Mouse (Mus musculus) forebrain, postnatal 0 days (tissue): Measurements from ENCODE around the gene Slc16a5. TPM values are rescaled to one million over a fixed set of nuclear protein-coding genes. Genes with fewer than 3 reads are reported as not detected.

Source experiments
- ATAC-seq: fragments of 200-750 bp; cut with Nextera tagmentation; 2 replicates; pipeline ENCODE4 v1.8.0; 2017; ENCODE audit warnings: mild to moderate bottlenecking, moderate library complexity
- DNase-seq: peaks from one replicate; pipeline ENCODE4 v3.0.0-alpha.2; 2015
- H3K27ac ChIP-seq: fragments of 300-500 bp; sonication (generic); 2 replicates; pipeline ENCODE4 v1.5.1; 2014; ENCODE audit warnings: low read depth, mild to moderate bottlenecking, antibody characterized with exemption, low read length, moderate library complexity, mixed read lengths
- H3K27me3 ChIP-seq: fragments of 300-500 bp; sonication (generic); 2 replicates; pipeline ENCODE4 v1.6.1; 2014; ENCODE audit warnings: mild to moderate bottlenecking, low read length, mixed read lengths; ENCODE audit not compliant: insufficient read depth
- H3K36me3 ChIP-seq: fragments of 300-500 bp; sonication (generic); 2 replicates; pipeline ENCODE4 v1.6.1; 2014; ENCODE audit warnings: mild to moderate bottlenecking, moderate library complexity; ENCODE audit not compliant: insufficient read depth
- H3K4me1 ChIP-seq: fragments of 300-500 bp; sonication (generic); 2 replicates; pipeline ENCODE4 v1.6.1; 2014; ENCODE audit warnings: antibody characterized with exemption; ENCODE audit not compliant: insufficient read depth
- H3K4me2 ChIP-seq: fragments of 300-500 bp; sonication (generic); 2 replicates; pipeline ENCODE4 v1.6.1; 2014; ENCODE audit warnings: low read depth, mild to moderate bottlenecking, moderate library complexity
- H3K4me3 ChIP-seq: fragments of 300-500 bp; sonication (generic); 2 replicates; pipeline ENCODE4 v1.5.1; 2014; ENCODE audit warnings: low read depth, low read length, mixed read lengths
- H3K9ac ChIP-seq: fragments of 300-500 bp; sonication (generic); 2 replicates; pipeline ENCODE4 v1.6.1; 2014; ENCODE audit warnings: mild to moderate bottlenecking
- H3K9me3 ChIP-seq: fragments of 300-500 bp; sonication (generic); 2 replicates; pipeline ENCODE4 v1.6.1; 2016; ENCODE audit warnings: low read length
- CTCF ChIP-seq: sonication (generic); IDR thresholded peaks from 2 replicates; pipeline ENCODE4 v1.5.1; 2016; ENCODE audit warnings: antibody characterized with exemption, control low read depth, low read depth
- WGBS: fragments of 180-500 bp; shearing (Covaris S2); extraction: QIAGEN DNeasy Blood & Tissue Kit; methylation state at CpG from one replicate; pipeline ENCODE4 v1.1.7; 2014; 5-methylcytosine and 5-hydroxymethylcytosine counted together
- polyA plus RNA-seq: library from polyadenylated mRNA; unstranded; fragments of >200 nt; fragmentation: Nextera tagmentation; extraction: Ambion mirVana; gene quantifications from 2 replicates; pipeline ENCODE4 v1.2.1, GENCODE M21; 2015
- total RNA-seq: library from RNA; depleted of rRNA; stranded (reverse); fragments of >200 nt; gene quantifications from 2 replicates; pipeline ENCODE4 v1.2.3, GENCODE M21; 2014

Gene Slc16a5
- total and polyA plus RNA-seq, 2 experiments from 2014 or later = 0.07 TPM; not detected in 1

DNA sequence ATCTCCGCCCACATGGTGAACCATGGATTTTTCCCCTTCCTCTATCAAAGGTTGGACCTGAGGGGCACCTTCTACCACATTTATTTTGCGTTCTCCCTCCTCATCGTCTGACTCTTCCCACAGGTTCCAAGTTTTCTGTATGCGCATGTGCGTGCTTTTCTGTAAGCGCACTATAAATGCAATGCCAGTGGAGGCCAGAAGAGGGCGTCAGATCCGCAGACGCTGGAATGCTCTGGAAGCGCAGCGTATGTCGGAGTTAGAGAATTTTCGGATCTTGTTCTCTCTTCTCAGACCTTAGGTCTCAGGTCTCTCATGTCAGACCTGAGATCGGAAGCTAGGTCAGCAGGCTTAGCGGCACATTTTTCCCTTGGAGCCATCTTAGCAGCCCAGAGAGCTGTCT is 6.7 kb upstream of the Slc16a5 start:
- Histone ChIP-seq H3K27me3 (no peaks in the 10 kb centered on the region), H3K4me3 (no peak overlapping the region), H3K9ac (no peak overlapping the region), H3K4me2 (no peak overlapping the region), H3K4me1 (no peaks in the 10 kb centered on the region), H3K27ac (no peak overlapping the region), H3K36me3 (no peaks in the 10 kb centered on the region), H3K9me3 (no peaks in the 10 kb centered on the region)
- TF ChIP-seq CTCF = 0 out of 2 replicates have a peak, but pooled peaks have one; percentile 10
- no peak for ATAC-seq
- no peak for DNase-seq
- WGBS = 87% methylated on average over 15 of the region's 15 CpGs

DNA sequence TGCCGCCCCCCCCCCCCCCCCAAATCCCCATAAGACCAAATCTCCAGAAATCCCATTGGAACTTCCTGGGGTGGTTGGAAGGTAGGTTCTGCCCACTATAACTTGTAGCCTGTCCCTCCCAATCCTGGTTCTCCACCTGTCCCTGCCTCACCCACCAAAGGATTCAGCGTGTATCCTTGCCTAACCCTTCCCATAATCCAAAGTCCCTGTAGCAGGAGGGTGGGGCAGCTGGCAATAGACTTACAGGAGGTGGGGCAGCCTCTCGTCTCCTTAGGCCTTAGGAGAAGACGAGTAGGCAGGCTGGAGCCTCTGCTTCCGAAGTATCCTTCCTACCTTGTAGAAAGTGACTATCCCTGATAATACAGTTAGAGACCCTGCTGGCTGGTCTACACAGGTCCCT is 6.1 kb upstream of the Slc16a5 start:
- H3K27me3 ChIP-seq = no peaks in the 10 kb centered on the region

DNA sequence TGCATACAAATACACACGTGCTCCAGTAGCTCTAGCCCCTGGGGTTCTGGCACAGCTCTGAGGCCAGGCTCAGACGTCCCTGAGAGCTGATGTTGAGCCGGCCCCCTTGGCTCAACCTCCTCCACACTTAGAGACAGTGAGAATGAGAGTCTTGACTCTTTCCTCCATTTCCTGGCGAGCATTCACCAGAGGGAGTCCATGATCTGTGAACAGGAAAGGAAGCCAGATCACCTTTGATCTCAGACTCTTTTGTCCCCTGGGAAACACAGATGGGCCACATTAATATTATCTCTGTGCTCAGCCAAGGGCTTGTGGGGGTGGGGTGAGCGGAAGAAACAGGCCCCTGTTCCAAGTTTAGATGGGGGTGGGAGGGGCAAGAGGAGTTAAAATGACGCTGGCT is 4.9 kb upstream of the Slc16a5 start:
- Histone ChIP-seq H3K36me3 (no peaks in the 10 kb centered on the region), H3K27ac (no peak overlapping the region), H3K4me2 (no peak overlapping the region), H3K27me3 (no peaks in the 10 kb centered on the region), H3K4me1 (no peaks in the 10 kb centered on the region), H3K9me3 (no peaks in the 10 kb centered on the region), H3K4me3 (no peak overlapping the region), H3K9ac (no peak overlapping the region)
- 34% methylated on average over 6 of the region's 6 CpGs for WGBS
- DNase-seq (no peak), ATAC-seq (no peak)
- no peak for TF ChIP-seq CTCF

More for the DNA sequence above, 6.1 kb upstream of the Slc16a5 start:
- no peak for ATAC-seq
- 93% methylated on average over 4 of the region's 5 CpGs for WGBS
- H3K36me3 ChIP-seq = no peaks in the 10 kb centered on the region
- no peak overlapping the region for H3K4me3 ChIP-seq
- no peaks in the 10 kb centered on the region for H3K4me1 ChIP-seq
- H3K27ac ChIP-seq = no peak overlapping the region
- H3K4me2 ChIP-seq = no peak overlapping the region
- H3K9ac ChIP-seq = no peak overlapping the region
- H3K9me3 ChIP-seq = no peaks in the 10 kb centered on the region
- no peak for DNase-seq
- no peak for TF ChIP-seq CTCF

DNA sequence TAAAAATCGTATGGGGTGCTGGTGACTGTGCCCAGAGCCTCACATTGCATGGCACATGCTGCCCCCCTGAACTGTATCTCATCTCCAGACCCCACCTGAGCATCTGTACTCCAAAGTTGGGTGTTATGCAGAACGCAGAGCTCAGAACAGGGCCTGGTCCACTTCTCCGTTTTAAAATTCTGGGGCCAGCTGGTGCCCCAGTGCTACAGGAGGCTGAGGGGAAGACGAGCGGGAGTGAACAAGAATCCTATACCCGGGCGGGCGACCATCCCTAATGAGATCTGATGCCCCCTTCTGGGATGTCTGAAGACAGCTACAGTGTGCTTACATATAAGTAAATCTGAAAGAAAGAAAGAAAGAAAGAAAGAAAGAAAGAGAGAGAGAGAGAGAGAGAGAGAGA is 1.3 kb upstream of the Slc16a5 start:
- no peak for ATAC-seq
- Histone ChIP-seq H3K4me1 (no peaks in the 10 kb centered on the region), H3K36me3 (no peaks in the 10 kb centered on the region), H3K4me2 (no peak overlapping the region), H3K27ac (no peak overlapping the region), H3K9me3 (no peaks in the 10 kb centered on the region), H3K9ac (no peak overlapping the region), H3K4me3 (no peak overlapping the region), H3K27me3 (no peaks in the 10 kb centered on the region)
- no peak for DNase-seq
- 20% methylated on average over 8 of the region's 8 CpGs for WGBS
- TF ChIP-seq CTCF = no peak

DNA sequence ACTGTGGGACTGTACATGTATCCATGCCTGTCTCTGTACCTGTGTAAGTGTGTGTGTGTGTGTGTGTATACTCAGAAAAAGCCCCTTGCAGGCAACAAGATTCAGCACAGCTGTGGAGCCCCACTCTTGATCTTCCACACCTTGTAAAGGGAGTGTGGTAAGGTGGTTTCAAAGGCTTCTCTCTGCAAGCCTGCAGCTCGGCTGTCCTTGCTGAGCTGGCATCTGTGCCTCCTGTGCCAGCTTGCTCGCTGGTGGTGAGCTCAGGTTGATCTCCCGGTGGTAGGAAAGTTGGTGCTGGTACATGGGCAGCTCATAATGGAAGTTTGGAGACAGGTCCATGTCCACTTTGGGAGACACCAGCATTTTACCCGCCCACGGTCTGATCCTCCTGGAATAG is 430 bp upstream of the Slc16a5 start:
- H3K9me3 ChIP-seq = no peaks in the 10 kb centered on the region
- no peak for TF ChIP-seq CTCF
- no peak overlapping the region for H3K27ac ChIP-seq
- H3K4me3 ChIP-seq = no peak overlapping the region
- no peaks in the 10 kb centered on the region for H3K4me1 ChIP-seq
- ATAC-seq (no peak), DNase-seq (no peak)
- no peaks in the 10 kb centered on the region for H3K27me3 ChIP-seq
- H3K4me2 ChIP-seq = no peak overlapping the region
- WGBS = 69% methylated on average over 5 of the region's 5 CpGs
- H3K36me3 ChIP-seq = no peaks in the 10 kb centered on the region
- H3K9ac ChIP-seq = no peak overlapping the region

DNA sequence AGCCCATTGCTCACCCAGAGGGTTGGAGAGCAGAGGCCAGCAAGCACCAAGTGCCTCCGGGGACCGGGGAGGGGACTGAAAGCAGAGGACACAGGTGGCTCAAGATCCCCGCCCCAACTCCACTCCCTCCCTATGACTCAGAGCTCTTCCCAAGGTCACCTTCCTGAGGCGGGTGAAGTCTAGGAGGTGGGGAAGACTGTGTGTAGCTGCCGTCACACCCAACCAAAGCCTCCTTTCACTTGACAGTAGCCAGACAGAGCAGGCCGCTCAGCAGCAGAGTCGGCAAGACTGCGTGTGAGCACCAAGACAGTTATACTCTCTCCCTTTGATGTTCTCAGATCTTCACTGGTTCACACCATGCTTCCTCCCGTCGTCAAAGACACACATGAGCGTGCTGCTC is 1.1 kb downstream of the Slc16a5 start:
- Histone ChIP-seq H3K9me3 (no peaks in the 10 kb centered on the region), H3K4me1 (no peaks in the 10 kb centered on the region), H3K4me3 (no peak overlapping the region), H3K36me3 (no peaks in the 10 kb centered on the region), H3K27me3 (no peaks in the 10 kb centered on the region), H3K27ac (no peak overlapping the region), H3K9ac (no peak overlapping the region), H3K4me2 (no peak overlapping the region)
- DNase-seq (no peak), ATAC-seq (no peak)
- WGBS = 84% methylated on average over 11 of the region's 11 CpGs
- TF ChIP-seq CTCF = no peak

DNA sequence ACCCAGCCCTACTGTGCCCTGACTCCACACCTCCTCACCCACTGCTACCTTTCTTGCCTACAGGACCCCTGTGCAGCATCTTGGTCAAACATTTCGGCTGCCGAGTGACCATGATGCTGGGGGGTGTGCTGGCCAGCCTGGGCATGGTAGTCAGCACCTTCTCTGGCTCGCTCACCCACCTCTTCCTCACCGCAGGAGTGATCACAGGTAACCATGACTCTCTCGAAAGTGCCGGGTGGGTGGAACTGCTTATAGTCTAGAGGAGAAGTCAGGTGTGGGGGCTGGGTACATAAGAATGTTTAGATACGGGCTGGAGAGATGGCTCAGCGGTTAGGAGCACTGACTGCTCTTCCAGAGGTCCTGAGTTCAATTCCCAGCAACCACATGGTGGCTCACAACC is 2.6 kb downstream of the Slc16a5 start:
- ATAC-seq (no peak), DNase-seq (no peak)
- Histone ChIP-seq H3K9me3 (no peaks in the 10 kb centered on the region), H3K27me3 (no peaks in the 10 kb centered on the region), H3K27ac (no peak overlapping the region), H3K4me2 (no peak overlapping the region), H3K4me3 (no peak overlapping the region), H3K4me1 (no peaks in the 10 kb centered on the region), H3K9ac (no peak overlapping the region), H3K36me3 (no peaks in the 10 kb centered on the region)
- TF ChIP-seq CTCF = no peak
- WGBS = 93% methylated on average over 8 of the region's 8 CpGs

DNA sequence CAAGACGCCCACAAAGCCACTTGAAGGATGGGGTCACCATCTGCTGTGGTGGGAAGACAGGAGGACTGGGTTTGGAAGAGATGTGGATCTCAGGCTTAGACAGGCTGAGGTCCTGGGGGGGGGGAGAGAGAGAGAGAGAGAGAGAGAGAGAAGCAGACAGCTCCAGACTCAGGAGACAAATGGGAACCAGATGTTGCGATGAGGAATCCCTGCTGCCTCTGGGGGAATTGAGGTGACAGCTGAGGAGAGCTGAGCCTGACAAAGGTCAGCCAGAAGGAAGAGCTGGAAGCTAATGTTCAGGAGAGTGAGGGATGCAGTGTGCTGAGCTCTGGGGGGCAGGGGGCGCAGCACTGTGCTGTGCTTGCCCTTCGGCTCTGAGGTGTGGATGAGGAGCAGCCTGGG is 4.9 kb downstream of the Slc16a5 start:
- Histone ChIP-seq H3K36me3 (no peaks in the 10 kb centered on the region), H3K27ac (no peak overlapping the region), H3K27me3 (no peaks in the 10 kb centered on the region), H3K9me3 (no peaks in the 10 kb centered on the region), H3K4me3 (no peak overlapping the region), H3K9ac (no peak overlapping the region), H3K4me1 (no peaks in the 10 kb centered on the region), H3K4me2 (no peak overlapping the region)
- TF ChIP-seq CTCF = no peak
- ATAC-seq (no peak), DNase-seq (no peak)
- WGBS = 69% methylated on average over 4 of the region's 4 CpGs
